Mouse (Mus musculus): ENCODE results near the gene Tmem35b.

Tmem35b gene

DNA sequence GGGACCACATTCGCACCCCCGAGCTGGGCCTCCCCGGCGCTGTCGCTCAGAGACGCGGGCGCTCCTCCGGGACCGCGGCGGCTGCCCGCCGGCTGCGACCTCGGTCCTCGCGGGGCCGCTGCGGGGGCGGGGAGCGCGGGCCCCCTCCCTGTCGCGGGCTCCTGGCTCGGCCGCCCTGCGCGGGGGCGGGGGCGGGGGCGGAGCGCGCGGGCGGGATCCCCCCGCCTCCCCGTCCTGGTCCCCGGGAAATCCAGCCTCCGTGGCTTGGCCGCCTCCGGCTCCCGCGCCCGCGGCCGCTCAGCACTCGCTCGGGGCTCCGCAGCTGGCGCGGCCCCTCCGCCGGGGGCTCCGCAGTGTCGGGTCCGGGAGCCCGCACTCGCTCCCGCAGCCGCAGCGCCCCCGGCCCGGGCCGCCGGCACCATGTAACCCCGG is 45.4 kb downstream of the Tmem35b start, which contains the start of gene Dlgap3:
TSS of gene Dlgap3 (plus strand) at position 291 of the 432 bp plus-strand sequence.
- no peak for DNase-seq

DNA sequence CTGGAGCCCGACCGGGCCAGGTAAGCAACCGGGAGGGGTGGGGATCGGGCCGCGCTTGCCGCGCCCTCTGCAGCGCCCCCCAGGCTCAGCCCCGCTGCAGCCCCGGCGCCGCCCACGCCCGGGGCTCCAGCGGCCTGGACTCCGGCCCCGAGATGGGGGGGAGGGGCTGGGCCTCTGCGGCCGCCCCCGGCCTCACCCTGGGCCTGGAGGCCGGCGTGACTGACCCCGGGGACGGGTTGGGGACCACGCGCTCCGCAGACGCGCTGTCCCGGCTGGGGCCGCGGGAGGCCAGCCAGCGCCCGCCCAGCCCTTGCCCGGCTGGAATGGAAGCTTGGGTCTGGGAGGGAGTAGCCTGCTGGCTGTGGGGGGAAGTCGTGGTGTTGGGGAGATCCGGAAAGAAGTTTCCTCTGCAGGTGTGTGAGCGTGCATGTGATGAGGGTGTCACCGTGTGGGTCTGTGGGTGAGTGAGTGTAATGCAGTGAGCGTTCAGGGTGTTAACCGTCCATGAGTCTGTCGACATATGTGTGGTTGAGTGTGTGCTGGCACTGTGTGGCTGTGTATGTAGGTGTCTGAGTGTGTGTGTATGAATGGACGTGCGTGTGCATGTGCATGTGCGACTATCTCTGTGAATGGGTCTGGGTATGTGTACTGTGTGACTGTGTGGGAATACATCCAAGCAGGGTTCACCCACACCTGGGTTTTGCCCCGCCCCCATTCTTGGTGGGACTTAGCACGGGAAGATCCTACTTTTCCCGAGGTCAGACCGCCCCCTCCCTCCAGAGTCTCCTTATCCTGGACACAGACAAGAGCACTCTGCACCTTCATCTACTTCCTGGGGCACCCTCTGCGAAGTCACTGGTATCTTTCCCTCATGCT is 46.1 kb downstream of the Tmem35b start:
- no peak for DNase-seq

DNA sequence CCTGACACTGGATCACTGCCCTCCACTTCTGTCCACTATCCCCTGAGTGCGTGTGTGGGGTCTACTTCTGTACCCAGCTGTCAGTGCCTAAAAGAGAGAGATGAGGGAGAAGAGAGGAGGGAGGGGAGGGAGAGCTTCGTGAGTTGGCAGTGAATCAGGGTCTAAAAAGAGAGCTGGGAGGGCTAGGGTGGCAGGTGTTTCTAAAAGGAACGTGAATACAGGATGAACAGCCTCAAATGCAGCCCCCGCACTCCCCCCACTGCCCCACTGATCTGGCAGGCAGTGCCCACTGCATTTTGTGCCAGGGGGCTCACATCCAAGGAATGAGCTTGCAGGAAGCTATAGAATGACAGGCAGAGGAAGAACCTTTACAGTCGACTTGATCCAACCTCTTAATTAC is 47.4 kb downstream of the Tmem35b start:
- peak; percentile 82 for DNase-seq

DNA sequence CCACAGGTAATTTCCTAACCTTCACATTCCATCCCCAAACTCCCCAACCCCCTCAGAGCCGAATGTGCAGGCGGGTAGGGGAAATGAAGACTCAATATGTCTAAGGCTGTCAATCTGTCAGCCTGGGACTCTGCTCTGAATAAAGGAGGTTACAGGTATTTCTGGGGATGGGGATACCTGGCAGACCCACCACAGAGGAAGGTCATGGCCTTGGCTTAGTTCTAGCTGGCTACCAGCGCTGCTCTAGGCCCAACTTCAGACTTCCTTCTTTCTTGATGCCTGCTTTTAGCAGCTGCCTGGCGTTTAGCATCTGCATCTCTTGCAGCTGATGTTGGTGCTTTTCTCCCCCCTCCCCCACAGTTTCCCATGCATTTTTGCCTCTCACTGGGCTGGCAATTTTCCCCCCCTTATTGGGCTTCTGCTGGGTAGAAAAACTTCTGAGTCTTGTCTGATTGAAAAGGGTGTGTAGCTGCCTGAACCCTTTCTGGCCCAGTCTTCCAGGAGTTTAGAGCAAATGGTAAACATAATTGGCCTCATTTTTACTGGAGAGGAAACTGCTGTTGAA is 47.9 kb downstream of the Tmem35b start:
- DNase-seq, result no peak

DNA sequence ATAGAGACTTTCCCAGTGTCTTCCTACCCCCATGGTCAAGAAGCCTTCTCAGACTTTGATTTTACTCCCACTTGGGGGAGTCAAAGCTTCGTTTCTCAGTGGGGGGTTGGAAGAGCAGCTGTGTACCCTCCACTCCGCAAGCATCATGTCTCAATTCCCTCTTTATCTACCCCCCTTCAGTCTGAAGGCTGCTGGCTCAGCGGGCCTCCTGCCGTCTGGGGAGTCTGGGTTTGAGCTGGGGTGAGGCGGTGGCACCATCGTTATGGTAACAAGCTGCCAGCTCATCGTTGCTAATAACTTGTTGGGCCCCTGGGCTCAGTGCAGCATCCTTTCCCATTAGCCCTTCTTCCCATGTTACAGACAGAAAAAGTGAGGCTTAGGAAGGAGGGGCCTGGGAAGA is 48.6 kb downstream of the Tmem35b start:
- DNase-seq, result no peak

DNA sequence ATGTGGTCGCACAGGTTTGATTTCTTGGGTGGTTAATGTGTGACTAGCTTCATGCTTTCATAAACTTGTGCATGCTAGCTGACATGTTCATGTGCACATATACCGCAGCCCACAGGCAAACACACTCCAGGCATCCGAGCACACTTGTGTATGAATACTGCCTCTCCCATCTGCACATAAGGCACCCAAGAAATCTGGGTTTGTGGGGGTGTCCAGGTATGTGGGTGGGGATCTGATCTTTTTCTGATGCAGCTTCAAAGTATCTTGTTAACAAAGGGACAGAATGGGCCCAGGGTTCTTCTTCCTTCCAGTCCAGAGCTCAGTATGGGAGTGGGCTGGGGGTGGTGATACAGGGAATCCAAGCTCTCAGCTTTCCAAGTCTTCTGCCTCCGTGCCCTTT is 49.1 kb downstream of the Tmem35b start:
- no peak for DNase-seq

DNA sequence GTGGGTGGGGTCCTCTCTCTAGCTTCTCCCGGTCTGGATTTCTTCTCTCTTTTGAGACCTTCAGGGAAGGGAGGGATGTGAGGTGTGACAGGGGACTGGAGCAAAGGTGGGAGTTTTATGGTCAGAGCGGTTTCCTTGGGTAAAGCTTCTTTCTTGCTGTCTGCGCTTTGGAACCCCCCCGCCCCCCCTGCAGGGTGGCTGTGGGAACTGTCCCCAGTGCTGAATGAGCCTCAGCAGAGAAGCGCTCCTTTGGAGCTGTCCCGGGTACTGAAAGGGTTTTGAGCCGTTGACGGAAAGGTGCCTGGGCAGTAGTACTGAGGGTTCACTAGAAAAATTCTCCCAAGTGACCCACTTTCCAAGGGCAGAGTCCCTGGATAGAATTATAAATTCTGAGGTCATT is 50.0 kb downstream of the Tmem35b start:
- no peak for DNase-seq

DNA sequence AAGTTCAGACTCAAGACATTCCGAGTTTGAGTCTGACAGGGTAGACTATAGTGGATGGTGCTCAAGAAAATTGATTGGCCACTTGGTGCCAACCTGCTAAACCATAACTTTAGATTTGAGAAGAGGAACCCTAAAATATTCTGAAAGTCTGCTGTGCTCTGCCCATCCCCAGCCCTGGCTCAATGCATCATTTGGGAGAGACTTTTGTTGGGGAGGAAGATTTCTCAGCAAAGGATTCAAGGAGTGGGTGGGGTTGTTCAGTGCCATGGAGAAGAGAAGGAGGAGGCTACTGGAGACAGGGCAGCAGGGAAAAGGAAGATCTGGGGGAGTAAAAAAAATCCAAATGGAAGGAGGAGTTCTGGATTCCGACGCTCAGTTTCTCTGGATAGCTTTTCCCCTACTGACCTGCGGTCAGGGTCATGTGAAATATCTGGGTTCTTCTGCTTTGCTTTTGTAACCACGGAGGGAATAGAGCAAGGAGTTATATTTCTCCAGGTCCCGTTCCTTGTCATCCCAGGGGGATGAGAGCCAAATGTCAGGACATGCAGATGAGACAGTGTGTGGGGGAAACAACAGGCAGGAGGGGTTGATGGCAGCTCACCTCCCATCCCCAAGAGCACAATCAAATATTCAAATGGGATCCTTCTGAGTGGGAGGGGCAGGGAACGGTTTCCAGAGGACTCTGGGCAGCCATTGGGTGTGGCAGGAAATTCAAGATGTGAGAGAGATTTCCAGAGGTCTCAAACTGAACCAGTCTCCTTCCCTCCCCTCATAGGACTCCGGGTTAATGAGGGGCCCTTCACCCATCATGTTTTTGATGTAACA is 50.8 kb downstream of the Tmem35b start:
- peak; percentile 77 for DNase-seq

DNA sequence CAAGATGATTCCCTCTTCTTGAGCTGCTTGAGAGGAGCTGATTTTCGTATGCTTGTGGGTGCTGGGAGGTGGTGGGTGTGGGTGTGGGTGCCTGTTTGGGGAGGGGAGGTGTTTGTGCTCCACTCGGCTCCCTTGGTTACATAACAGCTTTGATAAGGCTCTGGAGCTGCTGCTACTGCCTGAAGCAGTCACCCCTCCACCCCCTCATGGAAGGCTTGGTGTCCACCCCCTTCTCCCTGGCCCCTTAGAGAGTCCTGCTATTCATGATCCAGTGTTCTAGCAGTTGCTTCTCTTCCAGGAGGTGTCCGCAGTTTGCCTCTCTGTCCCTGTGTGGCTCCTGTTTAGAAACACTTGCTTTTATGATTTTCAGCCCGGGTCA is 51.4 kb downstream of the Tmem35b start:
- peak; percentile 85 for DNase-seq

DNA sequence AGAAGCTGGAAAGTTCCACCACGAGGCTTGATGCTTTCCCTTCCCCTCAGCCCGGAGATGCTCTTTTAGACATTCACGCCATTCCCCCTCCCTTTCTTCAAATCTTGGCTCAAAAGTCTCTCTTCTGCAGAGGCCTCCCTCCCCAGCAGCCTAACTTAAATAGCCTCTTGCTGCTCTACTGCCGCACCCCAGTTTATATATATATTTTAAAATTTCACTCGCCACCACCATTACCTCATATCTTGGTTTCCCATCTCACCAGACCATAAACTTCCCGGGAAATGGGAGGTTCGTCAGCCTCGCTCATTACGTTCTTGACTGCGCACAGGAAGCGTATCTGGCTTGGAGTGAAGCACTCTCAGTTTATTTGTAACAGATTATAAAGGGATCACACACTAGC is 54.5 kb downstream of the Tmem35b start:
- peak; percentile 62 for DNase-seq

DNA sequence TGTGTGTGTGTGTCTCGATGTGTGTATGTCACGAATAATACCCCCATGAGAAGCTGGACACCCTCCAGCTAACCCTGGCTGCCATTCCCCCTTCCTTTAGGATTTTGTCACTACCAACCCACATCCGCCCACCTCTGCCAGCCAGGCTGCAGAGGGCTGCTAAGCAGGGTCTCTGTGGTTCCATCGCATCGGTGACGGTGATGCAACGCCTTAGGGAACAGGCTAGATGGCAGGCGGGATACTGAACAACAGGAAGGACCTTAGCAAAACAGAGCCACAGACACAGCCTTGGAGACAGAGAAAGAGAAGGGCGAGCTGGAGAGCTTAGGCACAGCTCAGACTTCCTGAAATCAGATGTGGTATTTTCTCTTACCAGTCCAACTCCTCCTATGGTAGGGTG is 55.2 kb downstream of the Tmem35b start:
- DNase-seq, result peak; percentile 73
